Mouse (Mus musculus) thymus, postnatal 10 days (tissue): ENCODE data around the gene Rundc3b.

ENCODE experiments used
- DNase-seq, 2 experiments: peaks; one replicate each; pipeline ENCODE4 v3.0.0; 2021; ENCODE audit warnings: low spot score in 2 of 2

The Rundc3b gene

GRCm38 (mm10) chr5:8488701-8489297 lies 134.0 kb downstream of the Rundc3b start:
- no peak for DNase-seq

GRCm38 (mm10) chr5:8487989-8488700 lies 134.6 kb downstream of the Rundc3b start:
- no peak for DNase-seq

DNA sequence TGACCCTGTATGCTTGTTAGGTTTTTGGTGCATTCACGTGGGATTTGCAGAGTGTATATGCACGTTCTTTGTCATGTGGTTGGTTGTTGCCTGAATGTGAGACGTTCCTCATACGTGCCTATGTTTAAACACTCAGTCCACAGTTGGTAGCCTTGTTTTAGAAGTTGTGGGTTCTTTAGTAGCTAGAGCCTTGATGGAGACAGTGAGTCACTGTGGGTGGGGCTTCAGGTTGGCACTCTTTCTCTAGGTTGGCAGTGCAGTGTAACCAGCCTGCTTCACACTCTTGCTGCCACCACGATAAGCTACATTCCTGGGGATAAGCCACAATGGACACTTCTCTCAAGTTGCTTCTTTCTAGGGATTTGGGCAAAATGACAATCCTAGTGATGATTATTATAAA lies 166.2 kb downstream of the Rundc3b start:
- DNase-seq: no peak

GRCm38 (mm10) chr5:8455565-8455964 lies 167.2 kb downstream of the Rundc3b start:
- no peak for DNase-seq
